Mouse (Mus musculus) liver, embryonic 13.5 days (tissue): Measurements from ENCODE around the gene Rmnd1. TPM values are rescaled to one million over a fixed set of nuclear protein-coding genes. Genes with fewer than 3 reads are reported as not detected.
"Not testable (repeated sequence)": the region's sequence is repeated elsewhere in the genome, so short reads cannot be mapped to it uniquely, and the experiment has no call there.

Experiments used
- ATAC-seq: fragments of 200-750 bp; cut with Nextera tagmentation; 2 replicates; pipeline ENCODE4 v1.8.0; 2017; ENCODE audit warnings: low read depth, mild to moderate bottlenecking, moderate number of reproducible peaks, moderate library complexity
- DNase-seq: peaks from one replicate; pipeline ENCODE4 v3.0.0; 2022
- H3K27ac ChIP-seq: fragments of 300-500 bp; sonication (generic); 2 replicates; pipeline ENCODE4 v1.5.1; 2015; ENCODE audit warnings: moderate library complexity, mild to moderate bottlenecking, inconsistent platforms
- H3K27me3 ChIP-seq: fragments of 300-500 bp; sonication (generic); 2 replicates; pipeline ENCODE4 v1.6.1; 2015; ENCODE audit warnings: mild to moderate bottlenecking, inconsistent platforms
- H3K36me3 ChIP-seq: fragments of 300-500 bp; sonication (generic); 2 replicates; pipeline ENCODE4 v1.6.1; 2015; ENCODE audit warnings: mild to moderate bottlenecking, inconsistent platforms
- H3K4me1 ChIP-seq: fragments of 300-500 bp; sonication (generic); replicated peaks from 2 replicates; pipeline ENCODE4 v1.6.1; 2015; ENCODE audit warnings: inconsistent platforms
- H3K4me2 ChIP-seq: fragments of 300-500 bp; sonication (generic); 2 replicates; pipeline ENCODE4 v1.6.1; 2015; ENCODE audit warnings: inconsistent platforms, mild to moderate bottlenecking, moderate library complexity
- H3K4me3 ChIP-seq: fragments of 300-500 bp; sonication (generic); replicated peaks from 2 replicates; pipeline ENCODE4 v1.5.1; 2015; ENCODE audit warnings: mild to moderate bottlenecking, inconsistent platforms
- H3K9ac ChIP-seq: fragments of 300-500 bp; sonication (generic); 2 replicates; pipeline ENCODE4 v1.6.1; 2015; ENCODE audit warnings: mild to moderate bottlenecking, inconsistent platforms
- H3K9me3 ChIP-seq: fragments of 300-500 bp; sonication (generic); replicated peaks from 2 replicates; pipeline ENCODE4 v1.6.1; 2016; ENCODE audit warnings: inconsistent platforms
- WGBS: fragments of 180-500 bp; shearing (Covaris S2); methylation state at CpG from one replicate; pipeline ENCODE4 v1.1.7; 2015; ENCODE audit not compliant: insufficient replicate concordance; 5-methylcytosine and 5-hydroxymethylcytosine counted together
- polyA plus RNA-seq: library from polyadenylated mRNA; unstranded; fragments of >200 nt; fragmentation: Nextera tagmentation; extraction: Ambion mirVana; gene quantifications from 2 replicates; pipeline ENCODE4 v1.2.1, GENCODE M21; 2015

Rmnd1 gene
- polyA plus RNA-seq, result 21.4 and 25.0 TPM in 2 replicates

DNA sequence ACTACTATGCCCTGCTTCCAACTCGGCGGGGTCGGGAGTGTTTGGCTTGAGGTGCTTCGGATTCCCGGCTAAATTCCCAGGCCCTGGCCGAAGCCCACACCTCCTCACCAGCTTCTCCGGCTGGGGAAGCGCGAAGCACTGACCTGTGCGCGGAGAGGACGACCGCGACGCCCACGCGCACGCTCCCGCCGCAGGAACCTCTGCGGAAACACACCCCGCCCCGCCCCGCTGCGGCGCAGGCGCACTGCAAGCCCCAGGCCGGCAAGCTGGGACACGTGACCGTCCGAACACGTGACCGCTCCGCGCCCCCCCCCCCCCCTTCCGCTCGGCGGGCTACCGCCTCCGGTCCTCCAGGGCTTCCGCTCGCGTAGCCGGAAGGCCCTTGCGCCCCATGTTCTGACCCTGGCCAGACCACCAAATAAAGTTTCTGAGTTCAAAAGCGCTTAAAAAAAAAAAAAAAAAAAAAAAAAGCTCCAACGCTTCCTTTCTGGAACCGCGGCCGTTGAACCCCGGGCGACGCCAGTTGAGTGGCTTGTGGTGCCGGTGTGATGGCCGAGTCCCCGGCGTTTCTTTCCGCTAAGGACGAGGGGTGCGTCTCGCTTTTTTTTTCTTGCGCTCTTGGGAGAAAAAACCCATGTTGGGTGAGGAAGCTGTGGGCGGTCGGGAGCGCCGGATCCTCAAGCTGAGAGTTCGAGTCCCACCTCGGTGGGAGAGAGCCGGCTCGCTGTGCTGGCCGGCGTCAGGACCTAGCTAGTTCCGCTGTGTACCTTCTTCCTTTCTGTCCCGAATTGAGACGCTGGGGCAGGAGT is at the start of gene Rmnd1, which contains the start of gene Armt1:
TSS of gene Rmnd1 (minus strand) at position 266 of the 809 bp plus-strand sequence.
TSS of gene Armt1 (plus strand) at position 345 of the 809 bp plus-strand sequence.
- peaks cover 39% of the 10 kb centered on the region for H3K4me1 ChIP-seq
- H3K9ac ChIP-seq, result peak within 1 kb of the TSS; percentile 87
- under 1% methylated on average over 73 of the region's 75 CpGs for WGBS
- peak; percentile 95 for ATAC-seq
- H3K36me3 ChIP-seq, result peaks cover 31% of the 10 kb centered on the region
- peak within 1 kb of the TSS; percentile 76 for H3K4me3 ChIP-seq
- no peaks in the 10 kb centered on the region for H3K9me3 ChIP-seq
- peak within 1 kb of the TSS; percentile 92 for H3K27ac ChIP-seq
- peak; percentile 90 for DNase-seq
- H3K27me3 ChIP-seq, result no peaks in the 10 kb centered on the region
- H3K4me2 ChIP-seq, result peak within 1 kb of the TSS; percentile 84

DNA sequence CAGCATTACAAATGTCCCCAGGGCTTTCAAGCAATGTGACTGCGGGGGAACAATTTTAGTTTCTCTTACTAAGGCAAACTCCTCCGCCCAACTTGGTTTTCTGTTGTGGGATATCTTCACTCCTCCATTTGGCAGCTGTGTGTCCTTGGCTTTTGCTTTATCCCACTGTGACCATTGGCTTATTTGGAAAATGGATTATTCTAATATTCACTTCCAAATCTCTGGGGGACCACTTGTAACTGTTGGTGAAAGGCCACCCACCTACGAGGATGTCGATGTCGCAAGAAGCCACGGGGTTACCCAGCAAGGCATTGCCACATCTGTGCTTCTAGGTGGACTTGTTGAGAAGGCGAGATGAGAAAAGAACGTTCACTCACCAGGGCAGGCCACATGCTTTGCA is 49.5 kb upstream of the Rmnd1 start:
- ATAC-seq (no peak), DNase-seq (no peak)
- H3K36me3 ChIP-seq, result no peaks in the 10 kb centered on the region
- H3K27me3 ChIP-seq, result no peaks in the 10 kb centered on the region
- no peaks in the 10 kb centered on the region for H3K4me1 ChIP-seq
- no peak overlapping the region for H3K9ac ChIP-seq
- no peak overlapping the region for H3K4me2 ChIP-seq
- H3K27ac ChIP-seq, result no peak overlapping the region
- no peak overlapping the region for H3K4me3 ChIP-seq
- no peaks in the 10 kb centered on the region for H3K9me3 ChIP-seq
- 58% methylated on average over 8 of the region's 8 CpGs for WGBS

DNA sequence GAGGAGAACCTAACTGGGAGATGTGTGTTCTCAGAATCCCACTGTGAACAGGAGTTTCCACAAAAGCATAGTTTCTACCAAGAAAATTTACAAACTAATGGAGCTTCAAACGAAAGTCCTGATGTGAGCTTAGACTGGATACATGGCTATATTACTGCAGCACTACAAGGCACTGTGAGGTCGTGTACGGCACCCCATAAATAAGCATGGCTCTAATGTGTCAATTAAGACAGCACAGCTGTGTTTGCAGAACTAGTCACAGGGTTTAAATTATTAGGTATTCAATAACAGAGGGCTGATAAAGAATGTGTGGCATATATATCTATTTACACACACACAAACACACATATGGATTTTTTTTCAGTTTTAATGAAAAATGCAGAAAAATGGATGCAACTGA is 48.7 kb upstream of the Rmnd1 start:
- no peak overlapping the region for H3K4me2 ChIP-seq
- no peak overlapping the region for H3K4me3 ChIP-seq
- H3K27me3 ChIP-seq, result no peaks in the 10 kb centered on the region
- no peak overlapping the region for H3K9ac ChIP-seq
- DNase-seq, result no peak
- no peaks in the 10 kb centered on the region for H3K36me3 ChIP-seq
- ATAC-seq, result no peak
- WGBS, result 66% methylated on average over 3 of the region's 3 CpGs
- no peaks in the 10 kb centered on the region for H3K4me1 ChIP-seq
- H3K9me3 ChIP-seq, result no peaks in the 10 kb centered on the region
- no peak overlapping the region for H3K27ac ChIP-seq

DNA sequence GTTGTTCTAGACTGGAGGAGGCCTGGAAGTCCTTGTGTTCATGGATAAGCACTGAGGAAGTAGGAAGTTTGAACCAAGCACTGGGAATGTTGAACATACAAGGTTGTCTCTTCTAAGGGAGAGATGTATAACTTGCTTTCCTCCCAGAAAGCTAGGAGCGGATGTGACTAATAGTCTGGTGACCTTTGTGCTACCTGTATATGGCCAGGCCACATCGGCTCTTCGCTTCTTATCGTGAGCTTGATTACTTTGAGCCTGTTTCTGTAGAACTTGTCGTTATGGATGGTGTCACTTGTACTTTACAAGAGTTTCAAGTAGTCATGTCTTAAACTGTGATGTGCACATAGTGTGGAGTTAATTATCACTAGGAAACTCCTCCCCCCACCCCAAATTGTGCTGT is 44.4 kb upstream of the Rmnd1 start:
- Histone ChIP-seq H3K9me3 (no peaks in the 10 kb centered on the region), H3K36me3 (no peaks in the 10 kb centered on the region), H3K27me3 (no peaks in the 10 kb centered on the region), H3K4me2 (no peak overlapping the region), H3K4me1 (no peaks in the 10 kb centered on the region), H3K27ac (no peak overlapping the region), H3K9ac (no peak overlapping the region), H3K4me3 (no peak overlapping the region)
- DNase-seq, result no peak
- 81% methylated on average over 5 of the region's 5 CpGs for WGBS
- no peak for ATAC-seq

DNA sequence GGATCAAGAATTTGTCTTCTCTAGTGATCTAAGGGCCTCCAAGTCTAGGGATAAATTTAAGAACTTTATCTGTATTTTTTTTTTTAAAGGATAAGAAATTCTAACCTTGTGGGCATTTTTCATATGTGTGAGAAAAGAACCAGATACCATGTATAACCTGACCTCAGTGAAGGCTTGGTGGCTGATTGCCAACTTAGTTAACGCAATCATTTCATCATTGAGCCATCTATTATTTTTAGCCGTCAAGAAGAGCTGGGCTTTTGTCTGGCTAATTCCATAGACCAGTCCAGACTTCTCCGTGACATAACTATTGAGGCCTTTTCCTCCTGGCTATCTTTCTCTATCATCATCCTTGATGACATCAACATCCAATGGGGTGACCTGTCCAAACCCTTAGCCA is 43.2 kb upstream of the Rmnd1 start:
- Histone ChIP-seq H3K4me2 (no peak overlapping the region), H3K27me3 (no peaks in the 10 kb centered on the region), H3K4me1 (no peaks in the 10 kb centered on the region), H3K9ac (no peak overlapping the region), H3K36me3 (no peaks in the 10 kb centered on the region), H3K4me3 (no peak overlapping the region), H3K27ac (no peak overlapping the region), H3K9me3 (no peaks in the 10 kb centered on the region)
- DNase-seq (no peak), ATAC-seq (no peak)
- 85% methylated on average over 3 of the region's 3 CpGs for WGBS

DNA sequence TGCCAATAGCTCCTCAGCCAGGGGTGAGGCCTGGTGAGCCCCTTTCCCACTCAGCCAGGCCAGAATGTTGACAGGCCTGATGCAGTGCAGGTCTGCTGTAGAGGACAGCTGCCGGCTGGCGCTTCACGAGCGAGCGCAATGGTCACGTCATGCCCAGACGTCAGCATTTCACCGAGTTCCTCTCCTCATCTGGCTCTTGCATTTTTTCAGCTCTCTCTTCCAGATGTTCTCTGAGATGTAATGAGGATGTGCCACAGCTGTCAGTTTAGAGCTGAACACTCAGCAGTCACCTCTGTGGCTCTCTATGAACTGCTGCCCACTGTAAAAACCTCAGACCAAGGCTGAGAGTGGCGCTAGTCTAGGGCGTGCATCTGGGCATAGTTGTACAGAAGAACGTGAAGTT is 41.4 kb upstream of the Rmnd1 start:
- Histone ChIP-seq H3K27me3 (no peaks in the 10 kb centered on the region), H3K36me3 (no peaks in the 10 kb centered on the region), H3K4me1 (no peaks in the 10 kb centered on the region), H3K4me3 (no peak overlapping the region), H3K9me3 (no peaks in the 10 kb centered on the region), H3K27ac (no peak overlapping the region), H3K9ac (no peak overlapping the region), H3K4me2 (no peak overlapping the region)
- no peak for ATAC-seq
- WGBS, result 78% methylated on average over 11 of the region's 11 CpGs
- no peak for DNase-seq

DNA sequence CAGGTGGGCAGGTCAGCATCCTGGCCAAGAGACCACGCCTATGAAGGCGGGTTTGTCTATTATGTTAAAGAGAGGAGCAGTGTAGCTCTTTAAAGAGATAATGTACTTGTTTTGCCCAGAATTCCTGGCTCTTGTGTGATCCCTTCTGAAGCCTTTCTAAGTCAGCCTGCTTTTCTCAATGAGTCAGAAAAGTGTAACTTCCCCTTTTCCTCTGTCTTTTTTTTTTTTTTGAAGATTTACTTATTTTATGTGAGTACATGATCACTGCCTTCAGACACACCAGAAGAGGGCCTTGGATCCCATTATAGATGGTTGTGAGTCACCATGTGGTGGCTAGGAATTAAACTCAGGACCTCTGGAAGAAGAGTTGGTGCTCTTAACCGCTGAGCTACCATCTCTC is 37.2 kb upstream of the Rmnd1 start:
- Histone ChIP-seq H3K36me3 (no peaks in the 10 kb centered on the region), H3K27ac (no peak overlapping the region), H3K9ac (no peak overlapping the region), H3K4me2 (no peak overlapping the region), H3K9me3 (no peaks in the 10 kb centered on the region), H3K4me3 (no peak overlapping the region), H3K4me1 (no peaks in the 10 kb centered on the region), H3K27me3 (no peaks in the 10 kb centered on the region)
- 54% methylated on average over 3 of the region's 3 CpGs for WGBS
- ATAC-seq (no peak), DNase-seq (no peak)

DNA sequence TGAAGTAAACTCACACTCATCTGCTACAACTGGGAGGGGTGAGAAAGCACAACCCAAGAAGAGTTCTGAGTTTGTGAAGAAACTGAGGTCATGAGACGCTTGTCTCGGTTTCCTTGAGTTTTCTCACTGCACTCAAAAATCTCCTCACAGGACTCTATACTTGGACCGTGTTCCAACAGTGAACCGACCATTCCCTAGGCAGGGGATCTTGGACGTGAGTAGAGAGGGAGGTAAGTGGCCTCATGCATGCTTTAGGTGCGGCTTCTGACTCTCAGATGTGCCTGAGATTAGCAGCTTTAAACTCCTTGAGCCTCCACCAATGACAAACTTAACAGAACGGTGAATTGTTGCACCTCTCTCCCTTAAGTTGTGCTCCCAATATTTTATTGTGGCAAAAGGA is 33.6 kb upstream of the Rmnd1 start:
- DNase-seq, result no peak
- no peak for ATAC-seq
- Histone ChIP-seq H3K27me3 (no peaks in the 10 kb centered on the region), H3K4me3 (no peak overlapping the region), H3K9me3 (no peaks in the 10 kb centered on the region), H3K9ac (no peak overlapping the region), H3K4me1 (no peaks in the 10 kb centered on the region), H3K4me2 (no peak overlapping the region), H3K36me3 (no peaks in the 10 kb centered on the region), H3K27ac (no peak overlapping the region)
- 69% methylated on average over 7 of the region's 7 CpGs for WGBS

DNA sequence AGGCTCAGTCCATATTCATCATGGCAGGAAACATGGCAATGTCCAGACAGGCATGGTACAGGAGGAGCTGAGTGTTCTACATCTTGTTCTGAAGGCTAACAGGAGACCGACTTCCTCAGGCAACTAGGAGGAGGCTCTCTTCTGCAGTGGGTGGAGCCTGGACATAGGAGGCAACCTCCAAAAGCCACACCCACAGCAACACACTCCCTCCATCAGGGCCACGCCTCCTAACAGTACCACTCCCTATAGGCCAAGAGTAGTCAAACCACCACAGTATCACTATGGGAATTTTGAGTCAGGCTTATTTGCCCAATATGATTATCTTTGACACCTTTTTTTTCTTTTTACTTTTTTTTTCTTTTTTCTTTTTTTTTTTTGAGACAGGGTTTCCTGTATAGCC is 28.0 kb upstream of the Rmnd1 start:
- DNase-seq (no peak), ATAC-seq (peak; percentile 83)
- H3K9me3 ChIP-seq, result no peaks in the 10 kb centered on the region
- H3K4me2 ChIP-seq, result no peak overlapping the region
- H3K4me3 ChIP-seq, result no peak overlapping the region
- WGBS, result 74% methylated on average over 2 of the region's 2 CpGs
- H3K4me1 ChIP-seq, result no peaks in the 10 kb centered on the region
- H3K36me3 ChIP-seq, result peaks cover 5% of the 10 kb centered on the region
- no peak overlapping the region for H3K27ac ChIP-seq
- H3K9ac ChIP-seq, result no peak overlapping the region
- no peaks in the 10 kb centered on the region for H3K27me3 ChIP-seq

DNA sequence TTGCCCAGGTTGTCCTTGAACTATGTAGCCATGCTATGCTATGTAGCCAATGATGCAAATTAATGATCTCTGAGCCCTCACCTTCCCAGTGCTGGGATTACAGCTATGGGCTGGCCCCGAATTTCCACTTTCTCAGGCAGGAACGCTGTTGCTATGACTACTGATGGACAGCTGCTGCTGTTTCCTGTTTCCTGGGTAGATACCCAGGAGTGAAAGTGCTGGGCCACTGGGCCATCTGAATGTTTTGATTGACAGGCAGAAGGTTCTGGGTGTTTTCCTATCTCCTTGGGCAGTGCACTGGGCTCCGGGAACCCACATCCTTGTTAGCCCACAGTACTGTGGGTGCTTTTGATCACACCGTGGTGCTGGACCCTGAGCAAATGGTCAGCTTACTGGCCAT is 24.2 kb upstream of the Rmnd1 start:
- Histone ChIP-seq H3K4me3 (no peak overlapping the region), H3K9me3 (no peaks in the 10 kb centered on the region), H3K27me3 (no peaks in the 10 kb centered on the region), H3K4me2 (no peak overlapping the region), H3K9ac (no peak overlapping the region), H3K36me3 (peaks cover 34% of the 10 kb centered on the region), H3K27ac (no peak overlapping the region), H3K4me1 (no peaks in the 10 kb centered on the region)
- DNase-seq (no peak), ATAC-seq (0 out of 2 replicates have a peak, but pooled peaks have one; percentile 40)
- WGBS, result 17% methylated on average over 4 of the region's 4 CpGs

DNA sequence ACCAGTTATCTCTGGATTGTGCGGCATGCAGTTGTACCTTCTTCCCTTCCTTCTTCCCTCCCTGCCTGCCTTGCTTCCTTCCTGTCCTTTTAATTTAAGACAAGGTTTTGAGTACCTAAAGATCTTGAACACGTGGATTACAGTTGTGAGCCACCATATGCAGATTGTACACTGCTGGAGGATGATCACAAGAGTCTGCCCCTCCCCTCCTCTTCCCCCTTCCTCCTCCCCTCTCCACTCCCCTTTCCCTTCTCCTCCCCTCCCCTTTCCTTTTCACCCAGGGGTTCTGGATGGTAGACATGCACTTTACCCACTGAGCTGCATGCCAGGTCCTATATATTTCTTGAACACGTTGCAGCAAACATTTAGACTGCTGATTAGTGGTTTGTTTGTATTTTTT is 3.2 kb upstream of the Rmnd1 start:
- Histone ChIP-seq H3K27ac (no peak overlapping the region), H3K4me1 (peaks cover 30% of the 10 kb centered on the region), H3K36me3 (peaks cover 48% of the 10 kb centered on the region), H3K4me3 (no peak overlapping the region), H3K27me3 (no peaks in the 10 kb centered on the region), H3K9ac (no peak overlapping the region), H3K4me2 (no peak overlapping the region), H3K9me3 (no peaks in the 10 kb centered on the region)
- ATAC-seq (no peak), DNase-seq (no peak)
- WGBS, result 65% methylated on average over 3 of the region's 3 CpGs

DNA sequence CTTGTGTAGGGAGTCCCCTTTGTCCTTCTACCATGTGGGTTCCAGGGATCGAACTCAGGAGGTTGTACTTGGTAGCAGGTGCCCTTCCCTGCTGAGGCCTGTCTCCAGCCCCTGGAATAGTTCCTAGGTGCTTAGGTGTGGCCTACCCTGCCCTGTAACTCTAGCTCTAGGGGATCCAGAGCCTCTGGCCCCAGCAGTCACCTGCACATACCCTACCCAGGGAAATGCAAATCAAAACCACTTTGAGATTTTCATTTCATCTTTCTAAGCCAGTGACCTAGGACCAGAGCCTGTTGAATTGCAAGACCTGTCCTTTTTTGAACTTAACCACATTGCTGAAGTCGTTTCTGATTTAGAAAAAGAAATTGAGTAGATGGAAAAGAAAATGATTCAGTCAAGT is 1.7 kb upstream of the Rmnd1 start:
- not testable (repeated sequence) for DNase-seq, H3K27ac ChIP-seq, H3K27me3 ChIP-seq, H3K9me3 ChIP-seq, ATAC-seq
- H3K4me1 ChIP-seq, result peaks cover 39% of the 10 kb centered on the region
- peak overlapping the region; percentile 87 for H3K9ac ChIP-seq
- peak overlapping the region; percentile 76 for H3K4me3 ChIP-seq
- 90% methylated on average over 2 of the region's 2 CpGs for WGBS
- peaks cover 33% of the 10 kb centered on the region for H3K36me3 ChIP-seq
- peak overlapping the region; percentile 72 for H3K4me2 ChIP-seq
